Mouse (Mus musculus) large intestine, adult 2 months (tissue): Measurements from ENCODE around the gene 1700016D06Rik. TPM values are rescaled to one million over a fixed set of nuclear protein-coding genes. Genes with fewer than 3 reads are reported as not detected.

Source experiments
- polyA plus RNA-seq: library from polyadenylated mRNA; depleted of rRNA; stranded (reverse); fragments of >200 nt; gene quantifications from 2 replicates; pipeline ENCODE4 v1.2.3, GENCODE M21; 2012; rRNA removed

The 1700016D06Rik gene
- polyA plus RNA-seq, 1 experiment = not detected

Other genes starting within 250 kb of the 1700016D06Rik start
- 23.1 and 26.4 TPM in 2 replicates for gene Rab20, start 222.4 kb downstream of the 1700016D06Rik start, polyA plus RNA-seq
- gene Naxd, start 203.6 kb downstream of the 1700016D06Rik start, polyA plus RNA-seq = 70.4 and 94.1 TPM in 2 replicates
- 36.4 and 42.5 TPM in 2 replicates for gene Cars2, start 150.3 kb downstream of the 1700016D06Rik start, polyA plus RNA-seq
- 10.7 and 14.5 TPM in 2 replicates for gene Ing1, start 145.5 kb downstream of the 1700016D06Rik start, polyA plus RNA-seq
- gene Ankrd10, start 65.3 kb downstream of the 1700016D06Rik start, polyA plus RNA-seq = 36.3 and 45.9 TPM in 2 replicates
- 19.9 and 26.1 TPM in 2 replicates for gene Arhgef7, start 26.7 kb upstream of the 1700016D06Rik start, polyA plus RNA-seq
- gene Tex29, start 139.4 kb upstream of the 1700016D06Rik start, polyA plus RNA-seq = not detected in 2 replicates